Mouse (Mus musculus): Measurements from ENCODE around the gene Taf10. TPM values are rescaled to one million over a fixed set of nuclear protein-coding genes. Genes with fewer than 3 reads are reported as not detected.

Taf10 gene
- polyA plus RNA-seq, 1 experiment from 2014 or later: 121 TPM

- no peak overlapping the region for H3K4me2 ChIP-seq (replicated peaks; ENCODE audit: low read depth, low read length)
- WGBS: 60% methylated on average over 8 of the region's 8 CpGs
- H3K27ac ChIP-seq (ENCODE audit: low read length): no peak overlapping the region
- DNase-seq (ENCODE audit: low spot score): peak; percentile 70
- TF ChIP-seq EP300 (IDR thresholded peaks at IDR 0.05): no peak
- no peak for TF ChIP-seq CTCF (IDR thresholded peaks at IDR 0.05)
- peaks cover 10% of the 10 kb centered on the region; the same call in 1 of the 2 replicates for H3K4me1 ChIP-seq (ENCODE audit: insufficient read depth, low read depth, low read length)
- H3K36me3 ChIP-seq (ENCODE audit: insufficient read depth, low read length): no peaks in the 10 kb centered on the region
- H3K9me3 ChIP-seq (ENCODE audit: low read length): no peaks in the 10 kb centered on the region
- H3K27me3 ChIP-seq (replicated peaks; ENCODE audit: insufficient read depth, low read length): no peaks in the 10 kb centered on the region
- H3K4me3 ChIP-seq (ENCODE audit: low read depth, low read length): no peak overlapping the region
- H3K9ac ChIP-seq (replicated peaks; ENCODE audit: low read depth): no peak overlapping the region
- peak; percentile 30 for ATAC-seq
These were observed 30.5 kb upstream of the Taf10 start for GRCm38 (mm10) chr7:105774661-105775060.

DNA sequence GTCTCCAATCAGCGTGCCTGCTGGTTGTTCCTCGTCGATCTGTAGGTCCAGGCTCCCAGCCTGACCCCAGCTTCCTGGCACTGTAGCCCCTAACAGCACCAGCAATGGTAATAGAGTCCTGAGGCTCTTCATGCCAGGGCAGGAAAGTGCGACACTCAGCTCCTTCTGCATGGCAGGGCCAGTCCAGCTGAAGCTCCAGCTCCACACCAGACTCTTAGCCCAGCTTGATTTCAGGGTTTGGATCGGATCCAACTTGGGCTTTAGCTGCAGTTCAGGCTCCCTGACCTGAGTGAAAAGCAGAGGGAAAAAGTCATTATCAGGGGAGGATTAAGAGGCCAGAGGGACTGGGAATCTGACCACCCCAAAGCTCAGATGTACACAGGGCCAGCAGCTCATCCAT lies 28.9 kb upstream of the Taf10 start:
- no peak overlapping the region for H3K9ac ChIP-seq (replicated peaks; ENCODE audit: low read depth)
- no peaks in the 10 kb centered on the region for H3K27me3 ChIP-seq (replicated peaks; ENCODE audit: insufficient read depth, low read length)
- H3K27ac ChIP-seq (ENCODE audit: low read length): no peak overlapping the region
- ATAC-seq (no peak), DNase-seq (ENCODE audit: low spot score) (no peak)
- peaks cover 5% of the 10 kb centered on the region; the same call in 1 of the 2 replicates for H3K4me1 ChIP-seq (ENCODE audit: insufficient read depth, low read depth, low read length)
- no peaks in the 10 kb centered on the region for H3K9me3 ChIP-seq (ENCODE audit: low read length)
- H3K36me3 ChIP-seq (ENCODE audit: insufficient read depth, low read length): no peaks in the 10 kb centered on the region
- H3K4me3 ChIP-seq (ENCODE audit: low read depth, low read length): no peak overlapping the region
- TF ChIP-seq EP300 (IDR thresholded peaks at IDR 0.05) (no peak), CTCF (IDR thresholded peaks at IDR 0.05) (no peak)
- no peak overlapping the region for H3K4me2 ChIP-seq (replicated peaks; ENCODE audit: low read depth, low read length)
- WGBS: 67% methylated on average over 5 of the region's 5 CpGs

GRCm38 (mm10) chr7:105772331-105772730 lies 28.2 kb upstream of the Taf10 start:
- no peak overlapping the region for H3K27ac ChIP-seq (ENCODE audit: low read length)
- no peak overlapping the region for H3K9ac ChIP-seq (replicated peaks; ENCODE audit: low read depth)
- no peak for ATAC-seq
- H3K4me3 ChIP-seq (ENCODE audit: low read depth, low read length): no peak overlapping the region
- TF ChIP-seq EP300 (IDR thresholded peaks at IDR 0.05) (no peak), CTCF (IDR thresholded peaks at IDR 0.05) (no peak)
- no peaks in the 10 kb centered on the region for H3K27me3 ChIP-seq (replicated peaks; ENCODE audit: insufficient read depth, low read length)
- H3K4me2 ChIP-seq (replicated peaks; ENCODE audit: low read depth, low read length): no peak overlapping the region
- H3K9me3 ChIP-seq (ENCODE audit: low read length): no peaks in the 10 kb centered on the region
- H3K4me1 ChIP-seq (ENCODE audit: insufficient read depth, low read depth, low read length): no peaks in the 10 kb centered on the region; the same call in 1 of the 2 replicates
- H3K36me3 ChIP-seq (ENCODE audit: insufficient read depth, low read length): no peaks in the 10 kb centered on the region
- DNase-seq (ENCODE audit: low spot score): no peak
- 95% methylated on average over 15 of the region's 15 CpGs for WGBS

DNA sequence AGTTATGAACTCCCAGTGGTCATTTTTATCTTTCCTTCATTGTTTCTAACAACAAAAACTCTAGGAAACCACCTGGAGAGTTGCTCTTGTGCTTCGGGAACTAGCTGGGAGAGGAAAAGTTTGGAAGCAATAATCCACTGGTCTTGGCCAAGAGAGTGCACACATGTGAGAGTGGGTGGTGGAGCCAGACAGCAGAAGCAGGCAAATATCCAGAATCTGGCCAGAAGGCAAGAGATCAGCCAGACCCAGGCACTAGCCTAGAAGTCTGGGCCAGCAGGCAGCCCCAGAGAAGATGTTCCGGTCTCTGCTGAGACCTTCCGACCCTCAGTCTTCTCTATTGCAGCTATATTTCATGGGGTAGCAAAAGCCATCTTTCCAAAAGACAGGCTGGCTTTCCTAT lies 25.8 kb upstream of the Taf10 start:
- H3K4me2 ChIP-seq (replicated peaks; ENCODE audit: low read depth, low read length): no peak overlapping the region
- no peak overlapping the region for H3K27ac ChIP-seq (ENCODE audit: low read length)
- no peak overlapping the region for H3K4me3 ChIP-seq (ENCODE audit: low read depth, low read length)
- TF ChIP-seq EP300 (IDR thresholded peaks at IDR 0.05) (no peak), CTCF (IDR thresholded peaks at IDR 0.05) (no peak)
- ATAC-seq: no peak
- 81% methylated on average over 3 of the region's 3 CpGs for WGBS
- DNase-seq (ENCODE audit: low spot score): no peak
- 0 out of 2 replicates have a peak, but pooled peaks cover 3% of the 10 kb centered on the region for H3K36me3 ChIP-seq (ENCODE audit: insufficient read depth, low read length)
- H3K27me3 ChIP-seq (replicated peaks; ENCODE audit: insufficient read depth, low read length): no peaks in the 10 kb centered on the region
- no peaks in the 10 kb centered on the region for H3K4me1 ChIP-seq (ENCODE audit: insufficient read depth, low read depth, low read length)
- no peaks in the 10 kb centered on the region for H3K9me3 ChIP-seq (ENCODE audit: low read length)
- no peak overlapping the region for H3K9ac ChIP-seq (replicated peaks; ENCODE audit: low read depth)

GRCm38 (mm10) chr7:105767729-105768165 lies 23.6 kb upstream of the Taf10 start:
- 0 out of 2 replicates have a peak overlapping the region, but pooled peaks have one; percentile 21 for H3K27ac ChIP-seq (ENCODE audit: low read length)
- no peaks in the 10 kb centered on the region for H3K27me3 ChIP-seq (replicated peaks; ENCODE audit: insufficient read depth, low read length)
- H3K36me3 ChIP-seq (ENCODE audit: insufficient read depth, low read length): 0 out of 2 replicates have a peak, but pooled peaks cover 13% of the 10 kb centered on the region
- H3K4me3 ChIP-seq (ENCODE audit: low read depth, low read length): no peak overlapping the region
- H3K9ac ChIP-seq (replicated peaks; ENCODE audit: low read depth): no peak overlapping the region
- peak; percentile 29; the same call in 1 of the 2 replicates for TF ChIP-seq EP300 (IDR thresholded peaks at IDR 0.05)
- TF ChIP-seq CTCF (IDR thresholded peaks at IDR 0.05): no peak
- 10% methylated on average over 6 of the region's 6 CpGs for WGBS
- no peaks in the 10 kb centered on the region for H3K9me3 ChIP-seq (ENCODE audit: low read length)
- no peaks in the 10 kb centered on the region for H3K4me1 ChIP-seq (ENCODE audit: insufficient read depth, low read depth, low read length)
- DNase-seq (ENCODE audit: low spot score): peak; percentile 36
- peak; percentile 74 for ATAC-seq
- H3K4me2 ChIP-seq (replicated peaks; ENCODE audit: low read depth, low read length): no peak overlapping the region

- no peak for DNase-seq (ENCODE audit: low spot score)
- no peaks in the 10 kb centered on the region for H3K27me3 ChIP-seq (replicated peaks; ENCODE audit: insufficient read depth, low read length)
- WGBS: 90% methylated on average over 11 of the region's 11 CpGs
- no peaks in the 10 kb centered on the region for H3K4me1 ChIP-seq (ENCODE audit: insufficient read depth, low read depth, low read length)
- TF ChIP-seq CTCF (IDR thresholded peaks at IDR 0.05): no peak
- no peak for TF ChIP-seq EP300 (IDR thresholded peaks at IDR 0.05)
- no peak overlapping the region for H3K27ac ChIP-seq (ENCODE audit: low read length)
- ATAC-seq: no peak
- 0 out of 2 replicates have a peak, but pooled peaks cover 13% of the 10 kb centered on the region for H3K36me3 ChIP-seq (ENCODE audit: insufficient read depth, low read length)
- no peaks in the 10 kb centered on the region for H3K9me3 ChIP-seq (ENCODE audit: low read length)
- no peak overlapping the region for H3K4me3 ChIP-seq (ENCODE audit: low read depth, low read length)
- H3K4me2 ChIP-seq (replicated peaks; ENCODE audit: low read depth, low read length): no peak overlapping the region
- H3K9ac ChIP-seq (replicated peaks; ENCODE audit: low read depth): no peak overlapping the region
These were observed 20.2 kb upstream of the Taf10 start for GRCm38 (mm10) chr7:105764331-105764730.
